Mouse (Mus musculus) gastrocnemius, postnatal 10 days (tissue): ENCODE data around the gene Sik1. TPM values are rescaled to one million over a fixed set of nuclear protein-coding genes. Genes with fewer than 3 reads are reported as not detected.
A peak's percentile ranks its signal among the peaks of the same experiment; 100 is the strongest.

ENCODE experiments used
- DNase-seq: peaks from one replicate; pipeline ENCODE4 v3.0.0; 2021; ENCODE audit warnings: mixed read lengths
- total RNA-seq, 2 experiments: library from RNA; stranded (reverse); gene quantifications; 2 replicates each; pipeline ENCODE4 v1.2.3; 2021

The Sik1 gene
- total RNA-seq, 2 experiments from 2014 or later = 30.6 to 33.2 TPM

- peak; percentile 74 for DNase-seq
Measured at GRCm38 (mm10) chr17:31856519-31857160, 1.0 kb upstream of the Sik1 start.

- peak; percentile 59 for DNase-seq
Measured at GRCm38 (mm10) chr17:31854770-31855596, 621 bp downstream of the Sik1 start.

GRCm38 (mm10) chr17:31853448-31854188 is 2.0 kb downstream of the Sik1 start:
- no peak for DNase-seq

GRCm38 (mm10) chr17:31852782-31853447 is 2.7 kb downstream of the Sik1 start:
- no peak for DNase-seq

- no peak for DNase-seq
Measured at GRCm38 (mm10) chr17:31851816-31852476, 3.7 kb downstream of the Sik1 start.

GRCm38 (mm10) chr17:31850457-31850980 is 5.1 kb downstream of the Sik1 start:
- no peak for DNase-seq

GRCm38 (mm10) chr17:31846970-31847369 is 8.6 kb downstream of the Sik1 start:
- no peak for DNase-seq

GRCm38 (mm10) chr17:31846352-31846751 is 9.3 kb downstream of the Sik1 start:
- no peak for DNase-seq

- no peak for DNase-seq
Measured at GRCm38 (mm10) chr17:31843891-31844290, 11.7 kb downstream of the Sik1 start.

- no peak for DNase-seq
Measured at GRCm38 (mm10) chr17:31842930-31843822, 12.4 kb downstream of the Sik1 start.

- DNase-seq = no peak
Measured at GRCm38 (mm10) chr17:31841842-31842611, 13.6 kb downstream of the Sik1 start.

GRCm38 (mm10) chr17:31841453-31841841 is 14.2 kb downstream of the Sik1 start:
- DNase-seq = no peak

- no peak for DNase-seq
Measured at GRCm38 (mm10) chr17:31840423-31841003, 15.1 kb downstream of the Sik1 start.

- DNase-seq = no peak
Measured at GRCm38 (mm10) chr17:31836772-31837171, 18.8 kb downstream of the Sik1 start.

GRCm38 (mm10) chr17:31836264-31836607 is 19.4 kb downstream of the Sik1 start:
- DNase-seq = no peak

- DNase-seq = no peak
Measured at GRCm38 (mm10) chr17:31835528-31836263, 19.9 kb downstream of the Sik1 start.

- no peak for DNase-seq
Measured at GRCm38 (mm10) chr17:31834320-31835065, 21.1 kb downstream of the Sik1 start.

- DNase-seq = no peak
Measured at GRCm38 (mm10) chr17:31833752-31834151, 21.9 kb downstream of the Sik1 start.
